Mouse (Mus musculus) CH12.LX (cell line): ENCODE measurements around the gene 4921539E11Rik.

Experiments
- CTCF ChIP-seq, 2 experiments: IDR thresholded peaks in 1 of 2; conservative IDR thresholded peaks in 1 of 2; 2 replicates each; pipeline ENCODE4 v1.5.1; 2011 to 2012; ENCODE audit warnings: low read depth in 2 of 2, low read length in 2 of 2, improper control_type of control experiment in 1 of 2, inconsistent platforms in 1 of 2, mild to moderate bottlenecking in 1 of 2, moderate library complexity in 1 of 2
- POLR2A ChIP-seq: IDR thresholded peaks from 2 replicates; pipeline ENCODE4 v1.6.1; 2011; ENCODE audit warnings: low read depth, mild to moderate bottlenecking, improper control_type of control experiment, low read length

DNA sequence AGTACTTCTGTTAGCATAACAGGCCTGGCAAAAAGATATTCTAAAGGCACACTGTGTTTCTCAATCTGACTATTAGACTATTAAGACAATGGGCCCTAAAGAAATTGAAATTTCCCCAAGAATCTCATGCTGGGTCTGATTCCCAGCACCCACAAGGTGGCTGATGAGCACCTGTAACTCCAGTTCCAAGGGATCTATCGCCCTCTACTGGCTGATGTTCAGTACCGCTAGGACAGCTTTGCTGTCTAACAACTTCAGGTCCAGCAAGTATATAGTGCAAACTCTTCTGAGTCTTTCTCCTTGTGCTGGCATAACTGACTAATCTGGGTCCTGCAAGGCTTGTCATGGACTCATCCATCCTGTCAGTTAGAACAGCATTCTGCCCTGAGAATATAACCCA, 98.2 kb downstream of the 4921539E11Rik start:
- TF ChIP-seq CTCF (conservative IDR thresholded peaks at IDR 0.05 in 1 of 2, IDR thresholded peaks at IDR 0.05 in 1 of 2; ENCODE audit: low read depth in 2 of 2, low read length in 2 of 2) (peak; percentile 24 to 29; a peak in 3 of 4 replicates), POLR2A (no peak)
